Mouse (Mus musculus) liver, postnatal 0 days (tissue): ENCODE results near the gene Wdr19.

Experiments used
- CTCF ChIP-seq: sonication (generic); IDR thresholded peaks from 2 replicates; pipeline ENCODE4 v1.5.1; 2016; ENCODE audit warnings: antibody characterized with exemption, low read depth
- EP300 ChIP-seq: IDR thresholded peaks from 2 replicates; pipeline ENCODE4 v1.6.1; 2016; ENCODE audit warnings: antibody characterized with exemption, low read depth, mild to moderate bottlenecking

DNA sequence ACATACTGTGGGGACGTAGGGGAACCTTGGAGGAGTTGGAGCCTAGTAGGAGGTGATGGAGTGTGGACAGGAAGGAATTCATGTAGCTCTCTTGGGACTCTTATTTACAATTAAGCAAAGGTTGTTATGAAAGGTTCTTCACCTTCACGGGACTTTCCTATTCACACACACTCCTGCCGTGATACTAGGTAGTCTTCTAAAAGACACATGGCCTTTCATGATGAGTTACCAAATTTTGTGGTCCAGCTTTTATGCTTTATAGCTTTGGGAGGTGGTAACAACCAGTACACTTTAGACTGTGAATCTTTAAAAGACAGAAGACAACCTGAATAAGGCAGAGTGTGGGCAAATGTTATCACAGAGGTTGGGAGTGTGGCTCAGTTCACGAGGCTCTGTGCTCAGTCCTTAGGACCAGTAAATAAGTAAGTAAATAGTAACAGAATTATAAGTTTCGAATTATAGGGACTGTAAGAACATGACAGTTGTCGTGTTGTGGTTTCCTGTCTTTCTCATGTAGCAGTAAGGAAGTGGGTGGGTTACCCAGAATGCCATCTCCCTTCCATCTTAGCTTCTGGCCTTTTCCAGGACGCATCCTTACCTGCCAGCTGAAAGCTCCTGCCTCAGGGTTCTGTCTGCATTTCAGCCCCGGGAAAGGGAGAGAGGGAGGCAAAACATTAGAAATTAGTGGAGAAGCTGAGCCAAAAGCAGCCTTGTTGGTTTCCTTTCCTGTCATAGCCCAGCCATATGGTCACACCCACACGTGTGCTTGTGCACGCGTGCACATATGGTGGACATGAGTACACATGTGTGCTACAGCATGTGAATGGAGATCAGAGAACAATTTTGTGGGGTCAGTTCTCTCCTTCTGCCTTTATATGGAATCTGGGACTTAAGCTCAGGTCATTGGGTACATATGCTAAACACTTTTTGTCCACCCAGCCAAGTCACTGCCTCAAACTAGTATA, 18.1 kb downstream of the Wdr19 start:
- TF ChIP-seq CTCF (no peak), EP300 (no peak)
